Comparison of ENCODE assay signal across 7 mouse cellular contexts in genomic region chr6:47771760-47772159, GRCm38 (mm10). TPM values are rescaled to one million over a fixed set of nuclear protein-coding genes. Genes with fewer than 3 reads are reported as not detected.
A peak's percentile ranks its signal among the peaks of the same experiment; 100 is the strongest.
DNase-seq lines count a peak whose midpoint lies in the region; ATAC-seq and TF ChIP-seq lines count a peak whose summit lies in the region.
"Not testable (repeated sequence)": the region's sequence is repeated elsewhere in the genome, so short reads cannot be mapped to it uniquely, and the experiment has no call there.

No protein-coding gene starts in this region.

- TF ChIP-seq POLR2A in liver, adult 2 months (IDR thresholded peaks at IDR 0.05; ENCODE audit: extremely low read depth, insufficient read depth, low read length); small intestine, adult 2 months (IDR thresholded peaks at IDR 0.05; ENCODE audit: low read depth, low read length): not testable (repeated sequence)

- TF ChIP-seq CTCF in liver, adult 2 months (IDR thresholded peaks at IDR 0.05; ENCODE audit: low read depth, low read length); small intestine, adult 2 months (IDR thresholded peaks at IDR 0.05; ENCODE audit: extremely low read depth, insufficient read length, insufficient replicate concordance, low read depth, low read length): not testable (repeated sequence)

- H3K9ac ChIP-seq in embryonic facial prominence, embryonic 12.5 days; liver, adult 2 months (ENCODE audit: low read depth, low read length): not testable (repeated sequence)

- peak; percentile 25 for DNase-seq in R1 (ENCODE audit: low read depth, low spot score)
- DNase-seq in induced T-regulatory cell, adult 2 months (ENCODE audit: low read depth), result peak; percentile 46
- not testable (repeated sequence) for DNase-seq in liver, adult 2 months (ENCODE audit: extremely low read depth, low read depth, low spot score); midbrain, embryonic 10.5 days (ENCODE audit: low spot score)

- WGBS in embryonic facial prominence, embryonic 12.5 days, result 48% methylated on average over 9 of the region's 19 CpGs
- WGBS in liver, adult 2 months, result 56% methylated on average over 7 of the region's 19 CpGs
- WGBS in midbrain, embryonic 10.5 days, result 60% methylated on average over 7 of the region's 19 CpGs
- WGBS in small intestine, adult 2 months, result 47% methylated on average over 9 of the region's 19 CpGs

- not testable (repeated sequence) for H3K79me2 ChIP-seq in liver, adult 2 months (ENCODE audit: control insufficient read depth, insufficient read depth, low read length)

- H3K27me3 ChIP-seq in embryonic facial prominence, embryonic 12.5 days; liver, adult 2 months (ENCODE audit: control insufficient read depth, insufficient read depth, low read length); small intestine, adult 2 months (ENCODE audit: control insufficient read depth, insufficient read depth, low read length): not testable (repeated sequence)
- peaks cover 24% of the 10 kb centered on the region for H3K27me3 ChIP-seq in midbrain, embryonic 10.5 days (ENCODE audit: low read depth, poor library complexity, severe bottlenecking)

- H3K27ac ChIP-seq in embryonic facial prominence, embryonic 12.5 days; liver, adult 2 months (replicated peaks; ENCODE audit: insufficient read depth, low read depth, low read length); midbrain, embryonic 10.5 days (replicated peaks); small intestine, adult 2 months (ENCODE audit: insufficient read depth, low read depth, low read length): not testable (repeated sequence)

- H3K4me3 ChIP-seq in embryonic facial prominence, embryonic 12.5 days, result not testable (repeated sequence)
- H3K4me3 ChIP-seq in liver, adult 2 months (ENCODE audit: insufficient read depth, low read depth, low read length), result peak overlapping the region; percentile 14; the same call in 1 of the 2 replicates
- H3K4me3 ChIP-seq in midbrain, embryonic 10.5 days, result peak overlapping the region; percentile 34; the same call in 1 of the 2 replicates
- H3K4me3 ChIP-seq in small intestine, adult 2 months (ENCODE audit: low read depth, low read length), result peak overlapping the region; percentile 39

- not testable (repeated sequence) for H3K36me3 ChIP-seq in embryonic facial prominence, embryonic 12.5 days; liver, adult 2 months (ENCODE audit: control insufficient read depth, insufficient read depth, low read length); midbrain, embryonic 10.5 days; small intestine, adult 2 months (ENCODE audit: control insufficient read depth, insufficient read depth, low read length)

- H3K4me1 ChIP-seq in embryonic facial prominence, embryonic 12.5 days; liver, adult 2 months (ENCODE audit: control insufficient read depth, insufficient read depth, low read length); midbrain, embryonic 10.5 days; small intestine, adult 2 months (ENCODE audit: control insufficient read depth, insufficient read depth, insufficient read length, low read length): not testable (repeated sequence)

- 0 out of 2 replicates have a peak overlapping the region, but pooled peaks have one; percentile 21 for H3K4me2 ChIP-seq in embryonic facial prominence, embryonic 12.5 days (replicated peaks)

- ATAC-seq in embryonic facial prominence, embryonic 12.5 days (ENCODE audit: insufficient number of reproducible peaks, insufficient read depth, low FRiP score, low TSS enrichment), result not testable (repeated sequence)
- ATAC-seq in frontal cortex, adult (ENCODE audit: low TSS enrichment), result 0 out of 2 replicates have a peak, but pooled peaks have one; percentile 31

- H3K9me3 ChIP-seq in embryonic facial prominence, embryonic 12.5 days; midbrain, embryonic 10.5 days (replicated peaks): not testable (repeated sequence)

RNA-seq across cellular contexts. Expression of gene Pdia4, which starts 41.5 kb away (rescaled TPM):
- polyA plus RNA-seq in embryonic facial prominence, embryonic 12.5 days (2016; fragmentation: Nextera tagmentation; extraction: Ambion mirVana), result 298 and 300 TPM in 2 replicates
- 244 and 280 TPM in 2 replicates for total RNA-seq in liver, adult 2 months (2014; rRNA removed)
- polyA plus RNA-seq in liver, adult 2 months (2012; rRNA removed), result 69.4 and 76.6 TPM in 2 replicates
- 283 and 312 TPM in 2 replicates for polyA plus RNA-seq in midbrain, embryonic 10.5 days (2016; fragmentation: Nextera tagmentation; extraction: Ambion mirVana)
- 14.9 and 15.3 TPM in 2 replicates for polyA plus RNA-seq in small intestine, adult 2 months (2012; rRNA removed)

RNA-seq across cellular contexts. Expression of gene Zfp786, which starts 58.9 kb away (rescaled TPM):
- 7.9 and 8.0 TPM in 2 replicates for polyA plus RNA-seq in embryonic facial prominence, embryonic 12.5 days (2016; fragmentation: Nextera tagmentation; extraction: Ambion mirVana)
- total RNA-seq in liver, adult 2 months (2014; rRNA removed), result 0.07 and 0.28 TPM in 2 replicates
- polyA plus RNA-seq in liver, adult 2 months (2012; rRNA removed), result 0.12 and 0.27 TPM in 2 replicates
- polyA plus RNA-seq in midbrain, embryonic 10.5 days (2016; fragmentation: Nextera tagmentation; extraction: Ambion mirVana), result 6.9 and 8.5 TPM in 2 replicates
- 0.08 and 0.10 TPM in 2 replicates for polyA plus RNA-seq in small intestine, adult 2 months (2012; rRNA removed)
